Mouse (Mus musculus) kidney, postnatal 25 days (tissue): ENCODE measurements around the gene Dync1i2.
A peak's percentile ranks its signal among the peaks of the same experiment; 100 is the strongest.

ENCODE experiments used
- DNase-seq, 2 experiments: peaks; one replicate each; pipeline ENCODE4 v3.0.0; 2021; ENCODE audit warnings: mixed read lengths in 2 of 2

Dync1i2 gene

GRCm38 (mm10) chr2:71211591-71212359 is at the start of gene Dync1i2:
TSS of gene Dync1i2 (plus strand) at chr2:71211706.
- peak; percentile 91 to 98 for DNase-seq

- peak; percentile 58 to 88 for DNase-seq
These were observed 48.5 kb upstream of the Dync1i2 start for GRCm38 (mm10) chr2:71162831-71163621.

GRCm38 (mm10) chr2:71167211-71167610 is 44.3 kb upstream of the Dync1i2 start:
- DNase-seq = no peak

GRCm38 (mm10) chr2:71168461-71169021 is 43.0 kb upstream of the Dync1i2 start:
- no peak for DNase-seq

- no peak for DNase-seq
These were observed 38.5 kb upstream of the Dync1i2 start for GRCm38 (mm10) chr2:71173031-71173430.

GRCm38 (mm10) chr2:71176329-71177249 is 34.9 kb upstream of the Dync1i2 start:
- no peak for DNase-seq

- DNase-seq = no peak
These were observed 34.3 kb upstream of the Dync1i2 start for GRCm38 (mm10) chr2:71177250-71177615.

GRCm38 (mm10) chr2:71177760-71178159 is 33.7 kb upstream of the Dync1i2 start:
- DNase-seq = no peak

GRCm38 (mm10) chr2:71179716-71180115 is 31.8 kb upstream of the Dync1i2 start:
- no peak for DNase-seq

GRCm38 (mm10) chr2:71180566-71181217 is 30.8 kb upstream of the Dync1i2 start:
- no peak for DNase-seq

- DNase-seq = no peak
These were observed 23.6 kb upstream of the Dync1i2 start for GRCm38 (mm10) chr2:71187950-71188349.

- peak; percentile 42 to 74 for DNase-seq
These were observed 22.6 kb upstream of the Dync1i2 start for GRCm38 (mm10) chr2:71188861-71189260.

- DNase-seq = no peak
These were observed 19.9 kb upstream of the Dync1i2 start for GRCm38 (mm10) chr2:71191391-71192194.

GRCm38 (mm10) chr2:71192195-71192807 is 19.2 kb upstream of the Dync1i2 start:
- DNase-seq = no peak

GRCm38 (mm10) chr2:71194137-71194960 is 17.2 kb upstream of the Dync1i2 start:
- DNase-seq = no peak

- no peak for DNase-seq
These were observed 14.6 kb upstream of the Dync1i2 start for GRCm38 (mm10) chr2:71196947-71197346.

- peak; percentile 31 to 73 for DNase-seq
These were observed 12.6 kb upstream of the Dync1i2 start for GRCm38 (mm10) chr2:71198907-71199306.

- DNase-seq = no peak
These were observed 11.0 kb upstream of the Dync1i2 start for GRCm38 (mm10) chr2:71200485-71200884.

GRCm38 (mm10) chr2:71201886-71202285 is 9.6 kb upstream of the Dync1i2 start:
- no peak for DNase-seq
